Comparison of ENCODE assay signal across 35 mouse cellular contexts in genomic region chr1:71874037-71874436, GRCm38 (mm10).
"Had no signal": no experiment of that assay in that cellular context is flagged by ENCODE, and none has a peak within 500 bp of the region (broad histone marks: within the 10 kb centered on the region; RNA-seq: fewer than 3 reads in every experiment).

No protein-coding gene starts in this region.

- H3K9me3 ChIP-seq: heart, embryonic 10.5 days; heart, embryonic 12.5 days; heart, embryonic 15.5 days; hindbrain, embryonic 10.5 days; hindbrain, embryonic 12.5 days; hindbrain, embryonic 13.5 days; hindbrain, embryonic 15.5 days; intestine, embryonic 15.5 days; kidney, embryonic 15.5 days had no signal

- H3K4me1 ChIP-seq: heart, embryonic 10.5 days; heart, embryonic 12.5 days; heart, embryonic 13.5 days; heart, embryonic 15.5 days; hindbrain, embryonic 10.5 days; hindbrain, embryonic 12.5 days; hindbrain, embryonic 13.5 days; hindbrain, embryonic 15.5 days; intestine, embryonic 15.5 days; kidney, embryonic 15.5 days had no signal

- H3K27ac ChIP-seq: heart, embryonic 10.5 days; heart, embryonic 13.5 days; heart, embryonic 15.5 days; hindbrain, embryonic 10.5 days; hindbrain, embryonic 12.5 days; hindbrain, embryonic 13.5 days; hindbrain, embryonic 14.5 days; hindbrain, embryonic 15.5 days; hindbrain, postnatal 0 days; intestine, embryonic 15.5 days; kidney, embryonic 15.5 days; kidney, postnatal 0 days; layer of hippocampus, adult 2 months had no signal

- DNase-seq: heart, postnatal 10 days; heart, postnatal 14 days; heart, postnatal 36 days; heart, postnatal 4 days; kidney, adult 11 months; kidney, adult 18-20 months; kidney, adult 2 months; kidney, adult 8-10 months; kidney, adult 9 months; kidney, postnatal 10 days; kidney, postnatal 14 days; kidney, postnatal 25 days; kidney, postnatal 36 days; kidney, postnatal 4 days; layer of hippocampus, adult 9-11 months; layer of hippocampus, postnatal 36 days had no signal

- H3K36me3 ChIP-seq: heart, embryonic 10.5 days; heart, embryonic 12.5 days; heart, embryonic 13.5 days; heart, embryonic 15.5 days; hindbrain, embryonic 10.5 days; hindbrain, embryonic 12.5 days; hindbrain, embryonic 13.5 days; hindbrain, embryonic 15.5 days; intestine, embryonic 15.5 days; kidney, embryonic 15.5 days had no signal

- H3K4me3 ChIP-seq: heart, embryonic 10.5 days; heart, embryonic 12.5 days; heart, embryonic 13.5 days; heart, embryonic 15.5 days; hindbrain, embryonic 10.5 days; hindbrain, embryonic 12.5 days; hindbrain, embryonic 13.5 days; hindbrain, embryonic 15.5 days; intestine, embryonic 15.5 days; kidney, embryonic 15.5 days; layer of hippocampus, adult 2 months had no signal

- ATAC-seq: hindbrain, embryonic 16.5 days; hindbrain, postnatal 0 days; inflammation-experienced regulatory T-cells, adult 6 months; intestine, embryonic 15.5 days; intestine, embryonic 16.5 days; intestine, postnatal 0 days had no signal

- H3K9ac ChIP-seq: heart, embryonic 12.5 days; heart, embryonic 13.5 days; heart, embryonic 15.5 days; hindbrain, embryonic 12.5 days; hindbrain, embryonic 13.5 days; hindbrain, embryonic 14.5 days; hindbrain, embryonic 15.5 days; intestine, embryonic 15.5 days; kidney, embryonic 15.5 days had no signal

- H3K27me3 ChIP-seq: heart, embryonic 12.5 days; heart, embryonic 13.5 days; heart, embryonic 15.5 days; hindbrain, embryonic 12.5 days; hindbrain, embryonic 13.5 days; hindbrain, embryonic 15.5 days; intestine, embryonic 15.5 days; kidney, embryonic 15.5 days had no signal

- H3K4me2 ChIP-seq: heart, embryonic 11.5 days; heart, embryonic 12.5 days; heart, embryonic 13.5 days; heart, embryonic 15.5 days; hindbrain, embryonic 12.5 days; hindbrain, embryonic 13.5 days; hindbrain, embryonic 14.5 days; hindbrain, embryonic 15.5 days; intestine, embryonic 15.5 days; kidney, embryonic 15.5 days had no signal
